Mouse (Mus musculus) liver, embryonic 18 days (tissue): Measurements from ENCODE around the gene Atg4c. TPM values are rescaled to one million over a fixed set of nuclear protein-coding genes. Genes with fewer than 3 reads are reported as not detected.

Experiments
- polyA plus RNA-seq: library from polyadenylated mRNA; depleted of rRNA; stranded (reverse); fragments of >200 nt; gene quantifications from 2 replicates; pipeline ENCODE4 v1.2.3, GENCODE M21; 2012; rRNA removed

Gene Atg4c
- polyA plus RNA-seq, result 3.3 and 3.8 TPM in 2 replicates

GRCm38 (mm10) chr4:99193810-99194582, at the start of gene Atg4c:
Atg4c (plus strand) TSS chr4:99193934.

Other genes with a start within 250 kb of the Atg4c start
- gene Angptl3, start 163.0 kb upstream of the Atg4c start, polyA plus RNA-seq, result 256 and 285 TPM in 2 replicates
- 12.3 and 12.9 TPM in 2 replicates for gene Dock7, start 73.0 kb upstream of the Atg4c start, polyA plus RNA-seq
- gene Gm12689, start 102.0 kb downstream of the Atg4c start, polyA plus RNA-seq, result 0.32 and 0.42 TPM in 2 replicates